Mouse (Mus musculus) cerebellum, postnatal 4 days (tissue): ENCODE data around the gene Mad1l1.

Experiments
- DNase-seq, 2 experiments: peaks; one replicate each; pipeline ENCODE4 v3.0.0; 2022; ENCODE audit warnings: low spot score in 2 of 2, mixed read lengths in 1 of 2

Mad1l1 gene

GRCm38 (mm10) chr5:140093489-140093888 lies 227.9 kb downstream of the Mad1l1 start:
- DNase-seq = no peak

DNA sequence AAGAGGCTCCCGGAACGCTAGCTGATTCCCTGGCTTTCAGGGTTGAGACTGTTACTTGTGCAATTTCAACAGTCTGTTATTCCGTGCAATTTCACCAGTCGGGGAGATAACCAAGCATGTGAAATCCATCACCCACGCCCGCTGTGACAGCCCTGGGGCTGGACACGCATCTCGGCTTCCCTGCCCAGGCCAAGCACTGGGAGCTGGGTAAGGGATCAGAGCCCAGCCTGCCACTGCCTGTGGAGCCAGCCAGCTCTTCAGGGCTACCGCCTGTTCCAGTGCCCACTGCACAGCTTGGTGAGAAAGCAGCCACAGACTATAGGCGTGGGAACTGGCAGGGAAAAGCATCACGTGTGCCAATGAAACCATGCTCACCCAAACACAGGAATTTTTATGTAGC lies 229.8 kb downstream of the Mad1l1 start:
- DNase-seq = peak in 1 of 2 experiments; percentile 35

- DNase-seq = no peak
These were observed 232.1 kb downstream of the Mad1l1 start for GRCm38 (mm10) chr5:140089263-140089662.

GRCm38 (mm10) chr5:140087242-140087641 lies 234.1 kb downstream of the Mad1l1 start:
- no peak for DNase-seq

DNA sequence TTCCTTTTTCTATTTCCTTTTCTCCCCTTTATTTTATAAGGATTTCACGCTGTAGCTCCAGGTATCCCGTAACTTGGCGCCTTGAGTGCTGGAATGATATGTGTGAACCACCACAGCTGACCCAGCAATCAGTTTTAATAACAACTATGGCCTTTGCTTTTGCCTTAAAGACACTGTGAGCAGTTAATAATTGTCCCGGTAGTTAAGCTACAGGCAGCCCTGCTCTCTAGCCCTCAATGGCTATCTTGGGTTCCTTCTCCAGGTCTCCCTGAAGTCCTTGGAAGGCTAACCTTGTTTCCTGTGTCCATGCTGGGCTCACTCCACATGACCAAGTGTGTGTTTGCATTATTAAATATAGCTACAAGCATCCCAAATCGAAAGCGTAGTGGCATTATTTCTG lies 237.0 kb downstream of the Mad1l1 start:
- DNase-seq = no peak

DNA sequence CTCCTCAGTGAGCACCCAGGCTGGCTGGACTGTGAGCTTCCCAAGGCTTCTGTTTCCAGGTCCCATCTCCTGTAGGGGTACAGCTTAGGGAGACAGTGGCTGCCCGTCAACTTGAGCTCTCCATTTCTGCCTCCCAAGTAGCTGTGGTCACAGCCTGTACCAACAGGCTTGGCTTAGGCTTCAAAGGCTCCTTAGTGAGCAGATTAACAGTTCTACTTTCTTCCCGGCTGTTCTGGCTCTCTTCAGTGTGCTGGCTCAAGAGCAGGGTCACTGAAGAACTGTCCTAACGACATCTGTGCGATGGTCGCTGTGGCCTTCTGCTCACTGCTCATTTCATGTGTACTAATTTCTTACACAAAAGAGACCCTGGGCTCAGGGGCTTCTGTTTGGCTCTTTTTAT lies 237.4 kb downstream of the Mad1l1 start:
- DNase-seq = no peak

GRCm38 (mm10) chr5:140082204-140082812 lies 239.0 kb downstream of the Mad1l1 start:
- DNase-seq = no peak

DNA sequence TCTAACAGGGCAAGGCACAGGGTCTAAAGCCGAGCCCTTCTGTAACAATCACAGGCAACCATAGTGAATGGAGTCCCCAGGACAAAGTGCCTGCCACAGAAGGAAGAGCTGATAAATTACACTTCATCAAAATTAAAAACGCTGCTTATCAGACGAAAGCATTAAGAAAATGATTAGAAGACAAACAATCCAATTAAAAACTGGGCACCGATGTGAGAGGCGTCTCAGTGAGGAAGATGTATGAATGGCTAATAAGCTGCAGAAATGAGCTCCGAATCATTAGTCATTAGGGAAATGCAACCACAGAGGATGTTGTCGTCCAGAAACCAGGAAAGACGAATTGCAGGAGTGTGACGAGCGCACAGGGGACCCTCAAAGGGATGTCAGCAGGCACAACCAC lies 240.3 kb downstream of the Mad1l1 start:
- no peak for DNase-seq

DNA sequence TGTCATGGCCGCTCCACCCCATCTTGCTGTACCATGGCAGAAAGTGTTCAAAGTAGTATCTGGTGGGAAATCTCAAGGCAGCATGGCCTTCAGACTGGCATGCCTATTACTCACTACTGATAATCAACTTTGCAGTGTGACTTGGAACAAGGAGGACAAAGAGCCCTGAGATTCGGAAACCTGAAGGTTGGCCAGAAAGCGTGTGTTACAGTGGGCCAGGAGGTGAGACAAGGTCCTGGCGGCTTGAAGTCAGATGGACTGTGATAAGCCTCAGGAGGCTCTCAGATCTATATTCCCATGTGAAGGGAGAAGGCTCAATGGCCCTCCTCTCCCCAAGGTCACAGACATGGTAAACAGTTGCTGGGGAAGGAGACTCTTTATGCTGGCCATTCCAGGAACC lies 241.8 kb downstream of the Mad1l1 start:
- no peak for DNase-seq

DNA sequence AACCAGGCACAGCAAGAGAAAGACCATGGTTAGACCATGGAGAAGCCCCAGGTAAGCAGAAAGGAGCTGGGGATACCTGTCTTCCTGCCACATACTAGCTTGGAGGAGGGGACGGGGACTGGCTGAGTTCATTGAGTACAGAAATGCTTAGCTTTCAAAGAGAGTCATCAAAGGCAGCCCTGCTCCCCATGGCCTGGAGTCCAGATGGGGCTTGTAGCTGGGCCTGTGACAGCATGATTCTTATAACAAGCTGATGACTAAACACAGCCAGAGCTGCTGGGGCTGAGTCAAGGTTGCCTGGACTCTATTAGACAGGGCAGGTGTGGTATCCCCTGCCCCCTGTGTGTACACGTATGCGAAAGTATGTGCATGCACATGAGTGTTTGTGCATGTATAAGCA lies 242.9 kb downstream of the Mad1l1 start:
- DNase-seq = no peak

DNA sequence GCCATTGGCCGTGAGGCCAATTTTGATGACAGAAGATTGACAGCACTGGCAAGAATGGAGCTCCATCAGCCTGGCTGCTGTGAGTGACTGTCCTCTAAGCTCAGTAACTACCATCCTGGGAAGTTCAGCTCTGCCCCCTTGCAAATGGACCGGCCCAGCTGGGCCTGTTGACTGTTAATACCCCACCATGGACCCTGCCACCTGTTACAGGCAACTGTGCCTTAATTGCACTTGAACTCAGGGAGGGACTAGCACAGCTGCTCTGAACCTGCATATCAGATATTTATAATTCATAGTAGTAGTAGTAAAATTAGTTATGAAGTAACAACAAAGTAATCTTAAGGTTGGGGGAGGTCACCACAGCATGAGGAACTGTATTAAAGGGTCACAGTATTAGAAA lies 244.9 kb downstream of the Mad1l1 start:
- DNase-seq = no peak

GRCm38 (mm10) chr5:140073671-140074116 lies 247.7 kb downstream of the Mad1l1 start:
- DNase-seq = peak in 1 of 2 experiments; percentile 17

- no peak for DNase-seq
These were observed 248.1 kb downstream of the Mad1l1 start for GRCm38 (mm10) chr5:140073148-140073670.

GRCm38 (mm10) chr5:140068506-140068905 lies 252.8 kb downstream of the Mad1l1 start:
- DNase-seq = peak in 1 of 2 experiments; percentile 34

DNA sequence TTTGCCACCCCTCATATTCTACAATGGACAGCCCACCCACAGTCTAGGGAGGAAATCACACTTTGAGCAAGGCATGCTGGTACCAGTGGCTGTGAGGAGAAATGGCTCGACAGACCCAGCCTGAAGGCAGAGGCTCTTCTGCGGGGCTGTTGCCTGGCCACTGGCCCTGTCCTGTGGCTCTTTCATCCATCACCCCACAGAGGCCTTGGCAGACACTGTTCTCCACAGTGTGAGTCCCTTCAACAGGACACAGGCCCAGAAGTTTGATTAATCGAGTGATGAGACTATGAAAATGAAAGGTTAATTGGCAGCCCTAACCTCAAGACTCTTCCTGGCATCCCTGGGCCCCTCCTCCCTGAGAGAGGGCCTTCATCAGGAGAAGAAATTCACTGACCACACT lies 253.3 kb downstream of the Mad1l1 start:
- peak in 1 of 2 experiments; percentile 30 for DNase-seq

GRCm38 (mm10) chr5:140066769-140067168 lies 254.6 kb downstream of the Mad1l1 start:
- no peak for DNase-seq

DNA sequence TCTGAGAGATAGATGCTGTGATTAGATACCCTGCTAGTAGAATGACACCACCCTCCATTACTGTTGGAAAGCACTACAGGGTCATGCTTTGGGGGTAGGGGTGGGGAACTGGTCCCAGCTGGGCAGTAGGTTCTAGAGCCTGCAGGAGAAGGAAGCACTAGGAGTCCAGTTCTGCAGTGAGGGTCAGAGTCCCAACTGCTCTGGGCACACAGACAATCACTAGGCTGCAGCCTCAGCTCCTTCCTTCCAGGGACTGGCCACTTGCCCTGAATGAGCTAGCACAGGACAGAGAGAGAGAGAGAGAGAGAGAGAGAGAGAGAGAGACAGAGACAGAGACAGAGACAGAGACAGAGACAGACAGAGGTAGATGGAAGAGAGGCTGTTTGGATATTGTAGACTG lies 255.1 kb downstream of the Mad1l1 start:
- no peak for DNase-seq

- DNase-seq = no peak
These were observed 255.9 kb downstream of the Mad1l1 start for GRCm38 (mm10) chr5:140065281-140065945.

DNA sequence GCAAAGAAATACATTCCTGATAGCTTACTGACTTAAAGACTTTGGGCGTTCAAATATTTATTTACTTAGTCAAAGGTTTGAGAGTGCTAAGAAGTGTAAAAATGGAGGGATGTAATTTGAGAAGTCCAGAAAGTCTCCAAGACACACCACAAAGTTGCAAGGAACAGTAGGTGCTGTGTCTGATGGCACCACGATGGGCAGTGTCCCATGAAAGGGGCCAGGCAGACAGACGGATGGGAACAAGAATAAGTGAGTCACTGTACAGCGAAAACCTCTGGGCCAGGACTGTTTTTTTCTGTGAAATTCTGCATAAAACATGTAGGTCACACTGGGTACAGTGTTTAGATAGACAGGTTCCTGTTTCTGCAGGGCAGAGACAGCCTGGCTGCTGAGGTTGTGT lies 256.8 kb downstream of the Mad1l1 start:
- DNase-seq = no peak

DNA sequence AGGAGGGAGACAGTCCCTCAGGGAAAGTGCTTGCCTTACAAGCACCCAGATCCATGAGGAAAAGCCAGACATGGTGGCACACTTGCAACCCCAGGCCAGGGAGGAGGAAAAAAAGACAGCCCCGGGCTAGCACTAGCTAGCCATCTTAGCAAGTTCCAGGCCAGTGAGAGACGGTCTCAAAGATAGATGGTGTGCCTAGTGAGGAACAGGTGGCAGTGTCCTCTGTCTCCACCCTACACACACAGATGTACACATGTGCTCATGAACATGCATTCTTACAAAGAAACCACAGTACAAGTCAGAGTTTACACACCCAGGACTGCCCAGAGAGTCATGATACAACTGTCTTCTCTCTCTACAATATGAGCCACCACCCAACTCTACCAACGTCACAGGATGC lies 258.5 kb downstream of the Mad1l1 start:
- no peak for DNase-seq

DNA sequence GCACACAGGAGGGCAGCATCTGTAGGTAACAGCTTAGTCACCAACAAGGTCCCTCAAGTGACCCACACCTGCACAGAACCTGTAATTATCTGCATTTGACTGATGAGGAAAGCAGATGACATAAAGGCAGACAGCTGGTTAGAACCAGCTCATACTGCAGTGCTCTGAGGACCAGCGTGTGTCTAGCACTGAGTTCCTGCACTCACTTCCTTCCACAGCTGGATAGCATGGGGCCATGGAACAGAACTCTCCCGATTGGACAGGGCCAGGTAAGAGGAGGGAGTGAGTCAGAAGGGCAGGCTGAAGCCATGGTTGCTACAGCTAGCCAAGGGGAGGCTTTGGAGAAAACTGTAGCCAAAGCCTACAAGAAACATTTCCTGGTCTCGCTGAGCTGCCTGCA lies 259.0 kb downstream of the Mad1l1 start:
- no peak for DNase-seq

- DNase-seq = peak in 1 of 2 experiments; percentile 30
These were observed 260.0 kb downstream of the Mad1l1 start for GRCm38 (mm10) chr5:140061296-140061879.

GRCm38 (mm10) chr5:140056291-140056690 lies 265.1 kb downstream of the Mad1l1 start:
- DNase-seq = no peak
